Mouse (Mus musculus): ENCODE data around the gene Chrnd. TPM values are rescaled to one million over a fixed set of nuclear protein-coding genes. Genes with fewer than 3 reads are reported as not detected.

Gene Chrnd
- polyA plus RNA-seq, 1 experiment, result 0.05 TPM

DNA sequence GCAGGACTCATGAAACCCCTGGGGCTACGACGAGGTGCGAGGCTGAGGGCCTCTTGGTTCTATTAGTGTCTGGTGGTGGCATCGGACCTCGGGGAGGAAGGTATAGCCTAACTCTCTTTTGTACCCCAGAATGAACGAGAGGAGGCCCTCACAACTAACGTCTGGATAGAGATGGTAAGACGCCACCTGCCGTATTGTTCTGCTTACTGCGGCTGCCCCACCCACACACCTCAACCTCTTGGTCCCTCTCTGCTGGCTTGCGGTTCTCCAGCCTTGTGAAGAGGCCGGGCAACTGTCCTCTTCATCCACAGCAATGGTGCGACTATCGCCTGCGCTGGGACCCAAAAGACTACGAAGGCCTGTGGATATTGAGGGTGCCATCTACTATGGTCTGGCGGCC is 15.9 kb downstream of the Chrnd start:
- TF ChIP-seq POLR2A (IDR thresholded peaks at IDR 0.05; ENCODE audit: low read depth, low read length), result no peak
- TF ChIP-seq CTCF (IDR thresholded peaks at IDR 0.05; ENCODE audit: extremely low read depth, insufficient read length, insufficient replicate concordance, low read depth, low read length), result peak; percentile 27; the same call in 1 of the 2 replicates
- 24% methylated on average over 17 of the region's 17 CpGs for WGBS
- Histone ChIP-seq H3K4me1 (ENCODE audit: control insufficient read depth, insufficient read depth, insufficient read length, low read length) (no peaks in the 10 kb centered on the region), H3K27ac (ENCODE audit: insufficient read depth, low read depth, low read length) (no peak overlapping the region), H3K4me3 (ENCODE audit: low read depth, low read length) (no peak overlapping the region), H3K36me3 (ENCODE audit: control insufficient read depth, insufficient read depth, low read length) (no peaks in the 10 kb centered on the region), H3K27me3 (ENCODE audit: control insufficient read depth, insufficient read depth, low read length) (no peaks in the 10 kb centered on the region)

DNA sequence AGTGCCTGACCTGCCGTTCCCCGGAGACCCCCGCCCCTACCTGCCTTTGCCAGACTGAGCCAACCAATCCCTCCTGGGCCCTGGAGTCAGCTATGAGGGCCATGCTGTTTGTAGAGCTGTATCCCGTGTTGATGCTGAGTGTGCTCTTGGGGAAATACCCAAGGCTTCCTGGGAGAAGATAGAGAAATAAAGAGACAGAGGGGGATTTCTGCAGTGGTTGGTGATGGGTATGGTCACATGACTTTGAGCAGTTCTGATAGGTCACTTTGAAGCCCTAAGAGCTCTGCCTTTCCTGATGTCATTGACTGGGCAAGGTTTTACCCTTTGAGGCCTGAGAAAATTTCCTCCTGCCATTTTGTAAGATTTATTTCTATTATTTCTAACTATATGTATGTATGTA is 21.0 kb downstream of the Chrnd start:
- H3K4me1 ChIP-seq (ENCODE audit: control insufficient read depth, insufficient read depth, insufficient read length, low read length), result peaks cover 7% of the 10 kb centered on the region; the same call in 1 of the 2 replicates
- no peaks in the 10 kb centered on the region for H3K27me3 ChIP-seq (ENCODE audit: control insufficient read depth, insufficient read depth, low read length)
- TF ChIP-seq CTCF (IDR thresholded peaks at IDR 0.05; ENCODE audit: extremely low read depth, insufficient read length, insufficient replicate concordance, low read depth, low read length) (no peak), POLR2A (IDR thresholded peaks at IDR 0.05; ENCODE audit: low read depth, low read length) (no peak)
- WGBS, result 79% methylated on average over 4 of the region's 4 CpGs
- H3K36me3 ChIP-seq (ENCODE audit: control insufficient read depth, insufficient read depth, low read length), result no peaks in the 10 kb centered on the region
- H3K27ac ChIP-seq (ENCODE audit: insufficient read depth, low read depth, low read length), result no peak overlapping the region
- H3K4me3 ChIP-seq (ENCODE audit: low read depth, low read length), result no peak overlapping the region

DNA sequence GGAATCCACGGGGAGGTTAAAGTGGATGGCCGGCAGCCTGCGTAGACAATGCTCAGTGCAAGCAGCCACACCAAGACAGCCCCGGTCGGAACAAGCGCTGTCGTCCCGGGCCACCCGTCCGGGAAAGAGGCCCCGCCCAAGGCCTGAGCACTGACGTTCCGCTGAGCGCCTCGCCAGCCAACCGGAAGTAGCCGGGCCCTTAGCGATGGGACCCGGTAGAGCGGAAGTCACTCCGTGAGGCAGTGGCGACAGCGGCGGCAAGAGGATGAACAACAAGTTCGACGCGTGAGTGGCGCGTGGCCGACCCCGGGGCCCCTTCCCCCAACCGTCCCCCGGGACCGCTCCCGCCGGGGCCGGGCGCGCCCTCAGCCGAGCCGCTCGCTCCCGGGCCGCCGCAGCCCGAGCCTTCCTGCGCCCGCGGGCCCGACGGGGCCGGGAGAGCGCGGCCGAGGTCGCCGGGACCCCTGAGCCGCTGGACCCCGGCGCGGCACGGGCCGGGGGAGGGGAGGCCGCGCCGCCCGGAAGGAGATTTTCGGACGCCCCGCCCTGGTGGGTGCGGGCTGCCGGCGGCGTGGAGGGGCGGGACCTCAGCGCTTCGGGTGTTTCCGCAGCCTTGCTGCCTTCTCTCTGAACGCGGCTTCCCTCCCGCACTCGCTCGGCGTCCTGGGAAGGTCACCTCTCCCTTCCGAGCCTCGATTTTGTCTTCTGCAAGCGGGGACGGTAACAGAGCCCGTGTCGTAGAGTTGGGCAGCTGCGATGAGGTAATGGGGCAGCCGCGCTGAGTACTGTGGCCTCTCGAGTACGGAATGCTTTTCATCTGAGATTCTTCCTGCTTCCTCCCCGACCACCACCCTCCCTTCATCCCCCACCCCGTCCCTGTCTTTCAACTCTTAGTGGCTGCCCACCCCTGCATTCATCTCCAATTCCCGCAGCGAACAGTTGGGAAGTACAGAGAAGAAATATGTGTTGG is 23.6 kb downstream of the Chrnd start, which contains the start of gene Eif4e2:
TSS of gene Eif4e2 (plus strand) at position 180 of the 970 bp plus-strand sequence.
- 1% methylated on average over 98 of the region's 99 CpGs for WGBS
- no peaks in the 10 kb centered on the region for H3K27me3 ChIP-seq (ENCODE audit: control insufficient read depth, insufficient read depth, low read length)
- H3K4me3 ChIP-seq (ENCODE audit: low read depth, low read length), result peak within 1 kb of the TSS; percentile 77
- H3K4me1 ChIP-seq (ENCODE audit: control insufficient read depth, insufficient read depth, insufficient read length, low read length), result peaks cover 12% of the 10 kb centered on the region; the same call in 1 of the 2 replicates
- no peaks in the 10 kb centered on the region for H3K36me3 ChIP-seq (ENCODE audit: control insufficient read depth, insufficient read depth, low read length)
- TF ChIP-seq CTCF (IDR thresholded peaks at IDR 0.05; ENCODE audit: extremely low read depth, insufficient read length, insufficient replicate concordance, low read depth, low read length), result no peak
- TF ChIP-seq POLR2A (IDR thresholded peaks at IDR 0.05; ENCODE audit: low read depth, low read length), result peak; percentile 93
- peak within 1 kb of the TSS; percentile 89 for H3K27ac ChIP-seq (ENCODE audit: insufficient read depth, low read depth, low read length)

DNA sequence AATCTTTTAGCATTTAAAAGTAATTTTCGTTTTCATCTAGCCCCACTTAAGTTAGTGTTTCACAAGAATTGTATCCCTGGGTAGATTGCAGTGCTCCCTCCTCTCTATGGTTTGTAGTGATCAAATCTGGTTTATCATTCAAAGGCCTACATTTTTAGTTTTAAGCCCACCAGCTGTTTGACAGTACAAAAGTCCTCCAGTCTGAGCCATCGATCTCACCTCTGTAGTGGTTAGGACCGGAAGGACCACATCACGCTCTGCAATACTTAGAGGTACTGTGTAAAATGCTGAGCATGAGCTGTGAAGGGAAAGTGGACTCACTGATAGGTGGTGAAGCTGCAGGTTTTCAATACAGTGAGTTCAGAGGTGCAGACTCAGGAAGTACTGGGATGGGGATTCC is 24.3 kb downstream of the Chrnd start:
- 3% methylated on average over 4 of the region's 4 CpGs for WGBS
- TF ChIP-seq CTCF (IDR thresholded peaks at IDR 0.05; ENCODE audit: extremely low read depth, insufficient read length, insufficient replicate concordance, low read depth, low read length) (no peak), POLR2A (IDR thresholded peaks at IDR 0.05; ENCODE audit: low read depth, low read length) (no peak)
- no peak overlapping the region for H3K27ac ChIP-seq (ENCODE audit: insufficient read depth, low read depth, low read length)
- H3K36me3 ChIP-seq (ENCODE audit: control insufficient read depth, insufficient read depth, low read length), result peaks cover 4% of the 10 kb centered on the region
- H3K4me1 ChIP-seq (ENCODE audit: control insufficient read depth, insufficient read depth, insufficient read length, low read length), result peaks cover 12% of the 10 kb centered on the region; the same call in 1 of the 2 replicates
- H3K4me3 ChIP-seq (ENCODE audit: low read depth, low read length), result peak overlapping the region; percentile 77
- H3K27me3 ChIP-seq (ENCODE audit: control insufficient read depth, insufficient read depth, low read length), result no peaks in the 10 kb centered on the region

DNA sequence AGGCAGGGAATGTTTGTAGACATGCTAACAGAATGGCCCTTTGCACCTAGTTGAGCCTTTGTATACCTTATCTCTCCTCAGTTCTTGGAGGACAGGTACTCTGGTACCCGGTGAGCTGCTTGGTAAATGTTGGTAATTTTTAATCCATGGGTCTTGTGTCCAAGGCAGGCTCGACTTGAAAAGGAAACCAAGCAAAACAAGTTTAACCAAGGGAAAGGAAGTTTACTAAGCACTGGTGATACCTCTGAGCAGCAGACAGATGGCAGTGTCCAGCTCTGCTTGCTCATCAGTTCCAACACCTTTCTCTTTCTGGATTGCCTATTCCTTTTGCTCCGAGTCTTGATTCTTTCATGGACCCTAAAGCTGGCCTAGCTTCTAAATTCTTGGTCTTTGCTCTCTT is 27.5 kb downstream of the Chrnd start:
- Histone ChIP-seq H3K36me3 (ENCODE audit: control insufficient read depth, insufficient read depth, low read length) (peaks cover 34% of the 10 kb centered on the region), H3K4me1 (ENCODE audit: control insufficient read depth, insufficient read depth, insufficient read length, low read length) (peaks cover 12% of the 10 kb centered on the region; the same call in 1 of the 2 replicates), H3K27ac (ENCODE audit: insufficient read depth, low read depth, low read length) (no peak overlapping the region), H3K27me3 (ENCODE audit: control insufficient read depth, insufficient read depth, low read length) (no peaks in the 10 kb centered on the region), H3K4me3 (ENCODE audit: low read depth, low read length) (no peak overlapping the region)
- 25% methylated on average over 3 of the region's 3 CpGs for WGBS
- TF ChIP-seq CTCF (IDR thresholded peaks at IDR 0.05; ENCODE audit: extremely low read depth, insufficient read length, insufficient replicate concordance, low read depth, low read length) (no peak), POLR2A (IDR thresholded peaks at IDR 0.05; ENCODE audit: low read depth, low read length) (no peak)

DNA sequence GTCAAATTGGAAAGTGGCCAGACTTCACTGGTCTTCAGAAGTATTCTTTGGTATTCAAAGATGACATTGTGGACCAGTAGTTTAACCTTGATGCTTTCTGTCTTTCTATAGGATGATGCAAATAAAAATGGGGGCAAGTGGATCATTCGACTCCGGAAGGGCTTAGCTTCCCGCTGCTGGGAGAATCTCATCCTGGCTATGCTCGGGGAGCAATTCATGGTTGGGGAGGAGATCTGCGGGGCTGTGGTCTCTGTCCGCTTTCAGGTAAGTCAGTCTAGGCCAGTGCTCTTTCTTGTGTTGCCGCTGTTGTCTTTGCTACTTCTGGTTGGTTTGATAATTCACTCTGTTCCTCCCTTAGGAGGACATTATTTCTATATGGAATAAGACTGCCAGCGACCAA is 35.3 kb downstream of the Chrnd start:
- no peak for TF ChIP-seq POLR2A (IDR thresholded peaks at IDR 0.05; ENCODE audit: low read depth, low read length)
- TF ChIP-seq CTCF (IDR thresholded peaks at IDR 0.05; ENCODE audit: extremely low read depth, insufficient read length, insufficient replicate concordance, low read depth, low read length), result no peak
- 97% methylated on average over 8 of the region's 8 CpGs for WGBS
- H3K36me3 ChIP-seq (ENCODE audit: control insufficient read depth, insufficient read depth, low read length), result peaks cover 81% of the 10 kb centered on the region
- no peaks in the 10 kb centered on the region for H3K27me3 ChIP-seq (ENCODE audit: control insufficient read depth, insufficient read depth, low read length)
- no peak overlapping the region for H3K27ac ChIP-seq (ENCODE audit: insufficient read depth, low read depth, low read length)
- H3K4me1 ChIP-seq (ENCODE audit: control insufficient read depth, insufficient read depth, insufficient read length, low read length), result no peaks in the 10 kb centered on the region
- no peak overlapping the region for H3K4me3 ChIP-seq (ENCODE audit: low read depth, low read length)

Measured in small intestine, adult 2 months (tissue).